Mouse (Mus musculus): ENCODE results near the gene 4933406M09Rik.
A peak's percentile ranks its signal among the peaks of the same experiment; 100 is the strongest.

4933406M09Rik gene

DNA sequence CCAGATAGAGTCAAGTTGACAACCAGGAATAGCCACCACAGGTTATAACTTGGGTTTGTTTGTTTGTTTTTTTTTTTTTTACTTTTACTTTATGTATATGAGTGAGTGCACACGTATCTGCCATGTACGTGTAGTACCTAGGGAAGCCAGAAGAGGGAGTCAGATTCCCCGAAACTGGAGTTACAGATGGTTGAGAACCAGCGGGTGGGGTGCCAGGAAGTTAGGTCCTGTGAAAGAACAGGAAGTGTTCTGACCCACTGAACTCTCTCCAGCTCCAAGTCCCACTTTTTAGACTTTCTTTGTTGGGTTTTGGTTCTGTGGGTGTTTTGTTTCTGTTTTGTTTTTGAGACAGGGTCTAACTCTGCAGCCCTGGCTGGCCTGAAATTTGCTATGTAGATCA, 49.7 kb downstream of the 4933406M09Rik start:
- DNase-seq, result peak in 1 of 2 experiments; percentile 28

DNA sequence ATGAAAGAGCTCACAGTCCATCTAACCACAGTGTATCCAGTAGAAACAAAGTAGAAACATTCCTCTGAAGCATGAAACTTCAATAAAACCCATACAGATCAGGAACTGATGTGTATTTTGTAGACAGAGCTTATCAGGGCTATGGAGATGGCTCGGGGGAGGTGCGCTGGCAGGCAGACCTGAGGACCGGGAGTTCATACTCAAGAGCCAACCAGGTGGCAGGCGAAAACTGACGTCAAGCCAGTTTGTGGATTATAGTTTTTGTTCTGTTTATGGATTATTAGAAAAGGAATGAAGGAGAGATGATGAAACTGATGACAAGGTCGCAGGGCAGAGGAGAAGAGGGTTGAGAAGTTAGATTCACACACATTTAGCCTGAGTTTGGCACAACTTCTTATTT, 54.7 kb downstream of the 4933406M09Rik start:
- DNase-seq, result no peak
